Mouse (Mus musculus): ENCODE measurements around the gene Tsx. TPM values are rescaled to one million over a fixed set of nuclear protein-coding genes. Genes with fewer than 3 reads are reported as not detected.
"Not testable (repeated sequence)": the region's sequence is repeated elsewhere in the genome, so short reads cannot be mapped to it uniquely, and the experiment has no call there.

Tsx gene
- polyA plus RNA-seq, 1 experiment from 2014 or later, result 0.73 TPM

- Histone ChIP-seq H3K36me3 (no peaks in the 10 kb centered on the region), H3K4me1 (no peaks in the 10 kb centered on the region), H3K4me3 (no peak overlapping the region), H3K27me3 (peaks cover 23% of the 10 kb centered on the region), H3K4me2 (replicated peaks) (no peak overlapping the region), H3K9me3 (no peaks in the 10 kb centered on the region), H3K27ac (replicated peaks) (no peak overlapping the region), H3K9ac (replicated peaks) (no peak overlapping the region)
- ATAC-seq (replicated peaks), result no peak
- WGBS, result 16% methylated on average over 9 of the region's 9 CpGs
These were observed 23.8 kb downstream of the Tsx start for GRCm38 (mm10) chrX:103438023-103438422.

GRCm38 (mm10) chrX:103440803-103441202 is 26.5 kb downstream of the Tsx start:
- Histone ChIP-seq H3K4me3 (no peak overlapping the region), H3K9me3 (no peaks in the 10 kb centered on the region), H3K9ac (replicated peaks) (no peak overlapping the region), H3K27ac (replicated peaks) (no peak overlapping the region), H3K4me2 (replicated peaks) (no peak overlapping the region), H3K36me3 (no peaks in the 10 kb centered on the region), H3K27me3 (peaks cover 28% of the 10 kb centered on the region), H3K4me1 (no peaks in the 10 kb centered on the region)
- 3% methylated on average over 1 of the region's 1 CpGs for WGBS
- peak; percentile 53; the same call in 1 of the 2 replicates for ATAC-seq (replicated peaks)

GRCm38 (mm10) chrX:103443755-103444154 is 29.5 kb downstream of the Tsx start:
- no peak for ATAC-seq (replicated peaks)
- Histone ChIP-seq H3K4me2 (replicated peaks) (no peak overlapping the region), H3K36me3 (no peaks in the 10 kb centered on the region), H3K9ac (replicated peaks) (no peak overlapping the region), H3K9me3 (no peaks in the 10 kb centered on the region), H3K4me3 (no peak overlapping the region), H3K27me3 (peaks cover 29% of the 10 kb centered on the region; the same call in 1 of the 2 replicates), H3K4me1 (peaks cover 9% of the 10 kb centered on the region), H3K27ac (replicated peaks) (no peak overlapping the region)
- WGBS, result 40% methylated on average over 7 of the region's 7 CpGs

GRCm38 (mm10) chrX:103447539-103448169 is 33.4 kb downstream of the Tsx start:
- H3K27me3 ChIP-seq, result peaks cover 20% of the 10 kb centered on the region; the same call in 1 of the 2 replicates

GRCm38 (mm10) chrX:103448429-103448828 is 34.2 kb downstream of the Tsx start:
- Histone ChIP-seq H3K4me3 (0 out of 2 replicates have a peak overlapping the region, but pooled peaks have one; percentile 38), H3K27me3 (peaks cover 20% of the 10 kb centered on the region; the same call in 1 of the 2 replicates), H3K4me2 (replicated peaks) (peak overlapping the region; percentile 69; the same call in 1 of the 2 replicates)
- H3K9me3 ChIP-seq; H3K27ac ChIP-seq (replicated peaks); H3K36me3 ChIP-seq; ATAC-seq (replicated peaks); H3K9ac ChIP-seq (replicated peaks); H3K4me1 ChIP-seq: not testable (repeated sequence)
- 58% methylated on average over 12 of the region's 13 CpGs for WGBS

More at GRCm38 (mm10) chrX:103447539-103448169, 33.4 kb downstream of the Tsx start:
- H3K4me2 ChIP-seq (replicated peaks), result peak overlapping the region; percentile 69
- H3K4me1 ChIP-seq, result peaks cover 9% of the 10 kb centered on the region
- no peaks in the 10 kb centered on the region for H3K9me3 ChIP-seq
- WGBS, result 11% methylated on average over 34 of the region's 34 CpGs
- no peak overlapping the region for H3K27ac ChIP-seq (replicated peaks)
- H3K4me3 ChIP-seq, result peak overlapping the region; percentile 38
- no peaks in the 10 kb centered on the region for H3K36me3 ChIP-seq
- ATAC-seq (replicated peaks), result no peak
- 0 out of 2 replicates have a peak overlapping the region, but pooled peaks have one; percentile 15 for H3K9ac ChIP-seq (replicated peaks)

GRCm38 (mm10) chrX:103448943-103449722 is 34.9 kb downstream of the Tsx start:
- WGBS, result 77% methylated on average over 24 of the region's 27 CpGs
- ATAC-seq (replicated peaks), result not testable (repeated sequence)
- H3K27me3 ChIP-seq, result peaks cover 20% of the 10 kb centered on the region; the same call in 1 of the 2 replicates

GRCm38 (mm10) chrX:103452815-103453214 is 38.5 kb downstream of the Tsx start:
- H3K36me3 ChIP-seq, result no peaks in the 10 kb centered on the region
- no peak overlapping the region for H3K4me2 ChIP-seq (replicated peaks)
- H3K27ac ChIP-seq (replicated peaks), result no peak overlapping the region
- H3K4me3 ChIP-seq, result no peak overlapping the region
- H3K27me3 ChIP-seq, result peaks cover 5% of the 10 kb centered on the region; the same call in 1 of the 2 replicates
- no peaks in the 10 kb centered on the region for H3K9me3 ChIP-seq
- no peak for ATAC-seq (replicated peaks)
- 94% methylated on average over 6 of the region's 6 CpGs for whole genome bisulfite sequencing
- H3K9ac ChIP-seq (replicated peaks), result no peak overlapping the region
- peaks cover 2% of the 10 kb centered on the region for H3K4me1 ChIP-seq

More at GRCm38 (mm10) chrX:103448943-103449722, 34.9 kb downstream of the Tsx start:
- H3K4me2 ChIP-seq (replicated peaks); H3K4me1 ChIP-seq; H3K9ac ChIP-seq (replicated peaks); H3K4me3 ChIP-seq; H3K9me3 ChIP-seq; H3K36me3 ChIP-seq; H3K27ac ChIP-seq (replicated peaks): not testable (repeated sequence)

- Histone ChIP-seq H3K9me3 (no peaks in the 10 kb centered on the region), H3K36me3 (no peaks in the 10 kb centered on the region), H3K27me3 (no peaks in the 10 kb centered on the region), H3K27ac (replicated peaks) (no peak overlapping the region), H3K4me1 (no peaks in the 10 kb centered on the region), H3K4me2 (replicated peaks) (no peak overlapping the region), H3K9ac (replicated peaks) (no peak overlapping the region), H3K4me3 (no peak overlapping the region)
- 70% methylated on average over 5 of the region's 5 CpGs for WGBS
- no peak for ATAC-seq (replicated peaks)
These were observed 45.8 kb downstream of the Tsx start for GRCm38 (mm10) chrX:103460056-103460455.

GRCm38 (mm10) chrX:103468998-103469397 is 54.7 kb downstream of the Tsx start:
- WGBS, result 72% methylated on average over 2 of the region's 2 CpGs
- Histone ChIP-seq H3K4me1 (no peaks in the 10 kb centered on the region), H3K9ac (replicated peaks) (no peak overlapping the region), H3K9me3 (no peaks in the 10 kb centered on the region), H3K36me3 (no peaks in the 10 kb centered on the region; the same call in 1 of the 2 replicates), H3K27ac (replicated peaks) (no peak overlapping the region), H3K4me3 (no peak overlapping the region), H3K4me2 (replicated peaks) (no peak overlapping the region), H3K27me3 (no peaks in the 10 kb centered on the region)
- ATAC-seq (replicated peaks), result no peak

- Histone ChIP-seq H3K27ac (replicated peaks) (no peak overlapping the region), H3K4me2 (replicated peaks) (no peak overlapping the region), H3K4me3 (no peak overlapping the region), H3K36me3 (no peaks in the 10 kb centered on the region), H3K27me3 (no peaks in the 10 kb centered on the region), H3K9me3 (no peaks in the 10 kb centered on the region), H3K4me1 (no peaks in the 10 kb centered on the region), H3K9ac (replicated peaks) (no peak overlapping the region)
- 73% methylated on average over 3 of the region's 3 CpGs for WGBS
- no peak for ATAC-seq (replicated peaks)
These were observed 58.1 kb downstream of the Tsx start for GRCm38 (mm10) chrX:103472346-103472745.

Measured in forebrain, embryonic 15.5 days (tissue).